Mouse (Mus musculus): ENCODE measurements around the gene Trabd2b. TPM values are rescaled to one million over a fixed set of nuclear protein-coding genes. Genes with fewer than 3 reads are reported as not detected.

Trabd2b gene
- polyA plus RNA-seq, 1 experiment = not detected

- no peak overlapping the region for H3K27ac ChIP-seq (ENCODE audit: insufficient read depth, low read depth, low read length)
Measured at GRCm38 (mm10) chr4:114408298-114408697, 1.8 kb downstream of the Trabd2b start.

DNA sequence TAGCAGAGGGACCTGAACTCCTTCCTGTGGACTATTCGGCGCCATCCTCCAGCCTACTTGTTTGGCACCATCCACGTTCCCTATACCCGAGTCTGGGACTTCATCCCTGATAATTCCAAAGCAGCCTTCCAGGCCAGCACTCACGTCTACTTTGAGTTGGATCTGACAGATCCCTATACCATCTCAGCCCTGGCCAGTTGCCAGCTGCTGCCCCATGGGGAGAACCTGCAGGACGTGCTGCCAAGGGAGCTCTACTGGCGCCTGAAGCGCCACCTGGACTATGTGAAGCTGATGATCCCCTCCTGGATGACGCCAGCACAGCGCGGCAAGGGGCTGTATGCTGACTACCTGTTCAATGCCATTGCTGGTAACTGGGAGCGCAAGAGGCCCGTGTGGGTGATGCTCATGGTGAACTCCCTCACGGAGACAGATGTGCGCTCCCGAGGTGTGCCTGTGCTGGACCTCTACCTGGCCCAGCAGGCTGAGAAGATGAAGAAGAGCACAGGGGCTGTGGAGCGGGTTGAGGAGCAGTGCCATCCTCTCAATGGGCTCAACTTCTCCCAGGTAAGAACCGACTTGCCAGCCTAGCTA lies 2.5 kb downstream of the Trabd2b start:
- 84% methylated on average over 18 of the region's 18 CpGs for WGBS
- no peak overlapping the region for H3K27ac ChIP-seq (ENCODE audit: insufficient read depth, low read depth, low read length)

More at GRCm38 (mm10) chr4:114408298-114408697, 1.8 kb downstream of the Trabd2b start:
- Histone ChIP-seq H3K4me1 (ENCODE audit: control insufficient read depth, insufficient read depth, low read length) (peaks cover 19% of the 10 kb centered on the region), H3K4me3 (ENCODE audit: insufficient read depth, low read depth, low read length) (no peak overlapping the region)
- 96% methylated on average over 2 of the region's 2 CpGs for whole genome bisulfite sequencing
- no peak for TF ChIP-seq POLR2A (IDR thresholded peaks at IDR 0.05; ENCODE audit: insufficient read depth, low read depth, low read length)

DNA sequence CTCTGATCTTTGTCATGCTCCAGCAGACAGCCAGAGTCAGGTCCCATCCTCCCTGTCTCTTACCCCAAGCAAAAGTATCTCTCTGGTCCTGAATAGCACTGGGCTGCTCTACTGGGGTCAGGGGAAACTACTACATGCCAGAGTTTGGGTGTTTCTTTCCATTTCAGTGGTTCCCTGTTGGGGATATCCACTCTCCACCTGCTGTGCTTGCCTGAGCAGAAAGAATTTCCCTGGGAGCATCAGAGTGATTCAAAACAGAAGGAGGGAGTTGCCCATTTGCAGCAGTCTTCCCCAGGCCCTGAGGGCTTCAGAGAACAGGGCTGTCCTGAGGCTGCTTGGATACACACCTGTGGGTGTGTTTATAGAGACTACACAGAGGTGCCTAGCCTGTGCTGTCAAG lies 3.0 kb downstream of the Trabd2b start:
- peaks cover 19% of the 10 kb centered on the region for H3K4me1 ChIP-seq (ENCODE audit: control insufficient read depth, insufficient read depth, low read length)
- no peak overlapping the region for H3K27ac ChIP-seq (ENCODE audit: insufficient read depth, low read depth, low read length)
- TF ChIP-seq CTCF (IDR thresholded peaks at IDR 0.05; ENCODE audit: insufficient read depth, low read depth, low read length) (no peak), POLR2A (IDR thresholded peaks at IDR 0.05; ENCODE audit: insufficient read depth, low read depth, low read length) (no peak)
- H3K4me3 ChIP-seq (ENCODE audit: insufficient read depth, low read depth, low read length) = no peak overlapping the region

More for the DNA sequence above, 2.5 kb downstream of the Trabd2b start:
- TF ChIP-seq POLR2A (IDR thresholded peaks at IDR 0.05; ENCODE audit: insufficient read depth, low read depth, low read length) = no peak
- TF ChIP-seq CTCF (IDR thresholded peaks at IDR 0.05; ENCODE audit: insufficient read depth, low read depth, low read length) = no peak
- Histone ChIP-seq H3K4me1 (ENCODE audit: control insufficient read depth, insufficient read depth, low read length) (peaks cover 19% of the 10 kb centered on the region), H3K4me3 (ENCODE audit: insufficient read depth, low read depth, low read length) (no peak overlapping the region)

DNA sequence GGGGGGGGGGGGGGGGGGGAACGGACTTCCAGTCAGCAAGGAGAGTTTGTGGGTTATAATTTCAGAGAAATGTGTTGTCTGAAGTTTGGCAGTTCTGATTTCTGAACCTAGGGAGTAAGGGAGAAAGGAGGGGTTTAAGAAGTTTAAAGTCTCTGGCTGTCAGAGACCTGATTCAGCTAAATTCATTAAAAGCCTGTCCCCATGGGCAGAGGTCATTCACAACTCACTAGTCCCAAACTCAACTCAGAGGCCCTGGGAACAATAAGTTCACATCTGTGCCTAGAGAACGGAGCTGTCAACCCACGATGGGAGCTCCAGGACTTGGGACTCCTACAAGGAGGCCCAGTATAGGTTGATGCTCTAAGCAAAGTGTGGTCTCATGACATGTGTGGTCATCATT lies 3.5 kb downstream of the Trabd2b start:
- peaks cover 19% of the 10 kb centered on the region for H3K4me1 ChIP-seq (ENCODE audit: control insufficient read depth, insufficient read depth, low read length)
- H3K27ac ChIP-seq (ENCODE audit: insufficient read depth, low read depth, low read length) = no peak overlapping the region
- WGBS = 81% methylated on average over 3 of the region's 3 CpGs
- H3K4me3 ChIP-seq (ENCODE audit: insufficient read depth, low read depth, low read length) = no peak overlapping the region
- TF ChIP-seq CTCF (IDR thresholded peaks at IDR 0.05; ENCODE audit: insufficient read depth, low read depth, low read length) (no peak), POLR2A (IDR thresholded peaks at IDR 0.05; ENCODE audit: insufficient read depth, low read depth, low read length) (no peak)

DNA sequence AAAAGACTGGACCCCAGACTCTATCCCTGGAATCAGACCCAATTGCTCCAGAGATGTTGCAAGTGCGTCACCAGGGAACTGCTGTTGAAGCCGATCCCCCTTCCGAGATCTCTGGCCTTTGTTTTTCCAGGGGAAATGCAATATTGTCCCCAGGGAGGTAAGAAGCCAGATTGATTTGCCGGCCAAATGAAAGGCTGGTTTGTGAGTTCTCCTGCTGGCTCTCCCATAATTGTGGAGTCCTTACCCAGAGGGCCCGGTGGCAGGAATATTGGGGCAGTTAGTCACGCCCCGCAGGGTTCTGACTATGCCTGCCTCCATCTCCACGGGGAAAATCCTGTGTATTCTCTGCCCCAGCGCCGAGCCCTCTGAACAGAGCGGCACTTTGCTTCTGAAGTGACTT lies 3.9 kb downstream of the Trabd2b start:
- WGBS = 45% methylated on average over 11 of the region's 11 CpGs

GRCm38 (mm10) chr4:114410958-114411661 lies 4.6 kb downstream of the Trabd2b start:
- Histone ChIP-seq H3K4me1 (ENCODE audit: control insufficient read depth, insufficient read depth, low read length) (peaks cover 28% of the 10 kb centered on the region), H3K27ac (ENCODE audit: insufficient read depth, low read depth, low read length) (no peak overlapping the region), H3K4me3 (ENCODE audit: insufficient read depth, low read depth, low read length) (no peak overlapping the region)
- 75% methylated on average over 9 of the region's 9 CpGs for whole genome bisulfite sequencing
- no peak for TF ChIP-seq POLR2A (IDR thresholded peaks at IDR 0.05; ENCODE audit: insufficient read depth, low read depth, low read length)
- TF ChIP-seq CTCF (IDR thresholded peaks at IDR 0.05; ENCODE audit: insufficient read depth, low read depth, low read length) = no peak

More for the DNA sequence above, 3.9 kb downstream of the Trabd2b start:
- H3K4me3 ChIP-seq (ENCODE audit: insufficient read depth, low read depth, low read length) = no peak overlapping the region
- TF ChIP-seq POLR2A (IDR thresholded peaks at IDR 0.05; ENCODE audit: insufficient read depth, low read depth, low read length) (no peak), CTCF (IDR thresholded peaks at IDR 0.05; ENCODE audit: insufficient read depth, low read depth, low read length) (no peak)
- peaks cover 22% of the 10 kb centered on the region for H3K4me1 ChIP-seq (ENCODE audit: control insufficient read depth, insufficient read depth, low read length)
- no peak overlapping the region for H3K27ac ChIP-seq (ENCODE audit: insufficient read depth, low read depth, low read length)

GRCm38 (mm10) chr4:114411846-114412390 lies 5.4 kb downstream of the Trabd2b start:
- H3K4me1 ChIP-seq (ENCODE audit: control insufficient read depth, insufficient read depth, low read length) = peaks cover 22% of the 10 kb centered on the region
- TF ChIP-seq CTCF (IDR thresholded peaks at IDR 0.05; ENCODE audit: insufficient read depth, low read depth, low read length) = no peak
- no peak for TF ChIP-seq POLR2A (IDR thresholded peaks at IDR 0.05; ENCODE audit: insufficient read depth, low read depth, low read length)
- 78% methylated on average over 6 of the region's 6 CpGs for WGBS
- no peak overlapping the region for H3K27ac ChIP-seq (ENCODE audit: insufficient read depth, low read depth, low read length)
- no peak overlapping the region for H3K4me3 ChIP-seq (ENCODE audit: insufficient read depth, low read depth, low read length)

GRCm38 (mm10) chr4:114415925-114416645 lies 9.6 kb downstream of the Trabd2b start:
- WGBS = 12% methylated on average over 16 of the region's 16 CpGs
- peaks cover 12% of the 10 kb centered on the region for H3K4me1 ChIP-seq (ENCODE audit: control insufficient read depth, insufficient read depth, low read length)
- TF ChIP-seq POLR2A (IDR thresholded peaks at IDR 0.05; ENCODE audit: insufficient read depth, low read depth, low read length) (no peak), CTCF (IDR thresholded peaks at IDR 0.05; ENCODE audit: insufficient read depth, low read depth, low read length) (no peak)

GRCm38 (mm10) chr4:114420154-114420553 lies 13.6 kb downstream of the Trabd2b start:
- 90% methylated on average over 2 of the region's 2 CpGs for WGBS
- peaks cover 11% of the 10 kb centered on the region for H3K4me1 ChIP-seq (ENCODE audit: control insufficient read depth, insufficient read depth, low read length)

More at GRCm38 (mm10) chr4:114415925-114416645, 9.6 kb downstream of the Trabd2b start:
- 0 out of 2 replicates have a peak overlapping the region, but pooled peaks have one; percentile 3 for H3K4me3 ChIP-seq (ENCODE audit: insufficient read depth, low read depth, low read length)
- no peak overlapping the region for H3K27ac ChIP-seq (ENCODE audit: insufficient read depth, low read depth, low read length)

More at GRCm38 (mm10) chr4:114420154-114420553, 13.6 kb downstream of the Trabd2b start:
- TF ChIP-seq POLR2A (IDR thresholded peaks at IDR 0.05; ENCODE audit: insufficient read depth, low read depth, low read length) (no peak), CTCF (IDR thresholded peaks at IDR 0.05; ENCODE audit: insufficient read depth, low read depth, low read length) (no peak)
- H3K4me3 ChIP-seq (ENCODE audit: insufficient read depth, low read depth, low read length) = no peak overlapping the region
- no peak overlapping the region for H3K27ac ChIP-seq (ENCODE audit: insufficient read depth, low read depth, low read length)
